Mouse (Mus musculus): ENCODE data around the gene Sbno2. TPM values are rescaled to one million over a fixed set of nuclear protein-coding genes. Genes with fewer than 3 reads are reported as not detected.

Sbno2 gene
- 14.4 and 16.2 TPM in 2 replicates for polyA plus RNA-seq (2015; fragmentation: Nextera tagmentation; extraction: Ambion mirVana)

DNA sequence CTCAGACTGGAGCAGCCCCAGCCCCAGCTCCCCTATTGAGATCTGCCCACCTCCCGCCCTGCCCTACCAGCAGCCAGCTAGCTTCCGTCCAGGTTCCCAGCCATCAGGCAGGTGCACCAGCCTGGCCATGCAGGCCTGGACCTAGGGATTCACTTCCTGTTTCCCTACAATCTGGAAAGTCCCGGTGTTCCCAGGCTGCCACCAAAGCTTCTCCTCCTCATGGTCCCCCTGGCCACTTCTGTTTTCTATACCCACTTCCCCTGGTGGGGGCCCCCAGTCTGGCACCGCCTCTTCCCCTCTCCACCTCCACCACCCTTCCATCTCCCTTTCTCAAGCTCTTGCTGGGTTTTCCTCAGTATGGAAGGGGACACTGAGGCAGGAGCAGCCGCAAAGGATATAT, at the start of gene Sbno2:
TSS of gene Sbno2 (minus strand) at position 112 of the 400 bp plus-strand sequence.
- H3K4me2 ChIP-seq: no peak within 1 kb of the TSS
- WGBS: 75% methylated on average over 5 of the region's 5 CpGs
- H3K4me3 ChIP-seq (replicated peaks): no peak within 1 kb of the TSS

DNA sequence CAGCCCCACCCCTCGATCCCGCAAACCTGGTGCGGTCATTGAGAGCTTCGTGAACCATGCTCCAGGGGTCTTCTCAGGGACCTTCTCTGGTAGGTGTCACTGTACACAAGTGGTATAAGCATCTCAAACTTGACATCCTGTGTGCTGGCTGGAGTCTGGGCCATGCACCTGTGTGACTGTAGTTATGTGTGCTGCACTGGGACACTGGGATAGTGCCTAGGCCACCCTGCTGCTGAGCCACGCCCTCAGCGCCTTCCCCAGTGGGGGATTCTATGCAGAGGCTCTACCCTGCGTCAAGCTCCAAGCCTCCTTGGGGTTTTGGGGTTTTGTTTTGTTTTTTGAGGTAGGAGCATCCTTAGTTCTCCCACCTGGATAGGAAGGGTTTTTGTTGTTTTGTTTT, 49.0 kb upstream of the Sbno2 start:
- Histone ChIP-seq H3K4me1 (peaks cover 79% of the 10 kb centered on the region), H3K9me3 (replicated peaks) (no peaks in the 10 kb centered on the region), H3K27me3 (no peaks in the 10 kb centered on the region), H3K36me3 (peaks cover 66% of the 10 kb centered on the region), H3K4me3 (replicated peaks) (no peak overlapping the region; the same call in 1 of the 2 replicates), H3K27ac (peak overlapping the region; percentile 100), H3K9ac (0 out of 2 replicates have a peak overlapping the region, but pooled peaks have one; percentile 97), H3K4me2 (peak overlapping the region; percentile 77; the same call in 1 of the 2 replicates)
- 82% methylated on average over 7 of the region's 7 CpGs for WGBS
- no peak for ATAC-seq (replicated peaks; ENCODE audit: low FRiP score)

More for the DNA sequence above, at the start of gene Sbno2:
- H3K36me3 ChIP-seq: no peaks in the 10 kb centered on the region
- no peak for ATAC-seq (replicated peaks; ENCODE audit: low FRiP score)
- H3K27ac ChIP-seq: no peak within 1 kb of the TSS
- no peaks in the 10 kb centered on the region for H3K9me3 ChIP-seq (replicated peaks)
- peaks cover 29% of the 10 kb centered on the region for H3K4me1 ChIP-seq
- no peak within 1 kb of the TSS for H3K9ac ChIP-seq
- no peaks in the 10 kb centered on the region for H3K27me3 ChIP-seq

DNA sequence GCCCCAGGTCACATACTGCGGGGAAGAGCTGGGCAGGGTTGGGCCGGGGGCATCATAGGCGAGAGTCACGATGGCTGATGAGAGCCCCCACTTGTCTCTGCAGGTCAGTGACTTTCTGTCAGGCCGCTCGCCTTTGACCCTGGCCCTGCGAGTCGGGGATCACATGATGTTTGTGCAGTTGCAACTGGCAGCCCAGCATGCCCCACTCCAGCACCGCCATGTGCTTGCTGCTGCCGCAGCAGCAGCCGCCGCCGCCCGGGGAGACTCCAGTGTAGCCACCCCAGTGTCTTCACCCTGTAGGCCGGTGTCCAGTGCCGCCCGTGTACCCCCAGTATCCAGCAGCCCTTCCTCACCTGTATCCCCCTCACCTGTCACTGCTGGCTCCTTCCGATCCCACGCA, 48.3 kb upstream of the Sbno2 start:
- Histone ChIP-seq H3K4me2 (peak overlapping the region; percentile 77), H3K4me3 (replicated peaks) (peak overlapping the region; percentile 89), H3K9ac (peak overlapping the region; percentile 97), H3K27me3 (no peaks in the 10 kb centered on the region), H3K9me3 (replicated peaks) (no peaks in the 10 kb centered on the region), H3K36me3 (peaks cover 66% of the 10 kb centered on the region), H3K4me1 (peaks cover 72% of the 10 kb centered on the region), H3K27ac (peak overlapping the region; percentile 100)
- WGBS: 68% methylated on average over 19 of the region's 19 CpGs
- no peak for ATAC-seq (replicated peaks; ENCODE audit: low FRiP score)

DNA sequence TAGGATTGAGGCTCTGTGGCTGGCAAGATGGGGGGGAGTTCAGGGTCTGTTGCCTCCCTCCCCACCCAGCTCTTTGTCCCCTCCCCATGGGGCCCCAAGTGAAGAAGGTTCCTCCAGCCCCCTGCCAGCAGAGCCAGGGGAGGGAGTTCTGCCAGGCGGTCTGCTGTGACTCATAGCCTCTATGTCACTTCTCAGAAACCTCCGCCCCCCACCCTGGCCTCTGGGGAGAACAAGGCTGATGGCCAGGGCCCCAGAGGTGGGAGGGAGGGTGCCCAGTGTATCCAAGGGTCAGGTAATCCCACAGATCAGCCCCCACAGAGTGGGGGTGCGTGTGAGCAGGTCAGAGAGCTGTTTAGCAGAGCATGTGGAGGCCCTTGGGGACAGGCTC, 47.5 kb upstream of the Sbno2 start:
- peak overlapping the region; percentile 89 for H3K4me3 ChIP-seq (replicated peaks)
- peak overlapping the region; percentile 100 for H3K27ac ChIP-seq
- WGBS: 15% methylated on average over 3 of the region's 3 CpGs
- no peaks in the 10 kb centered on the region for H3K27me3 ChIP-seq
- H3K9ac ChIP-seq: peak overlapping the region; percentile 97
- H3K9me3 ChIP-seq (replicated peaks): no peaks in the 10 kb centered on the region
- peaks cover 66% of the 10 kb centered on the region for H3K36me3 ChIP-seq
- peaks cover 66% of the 10 kb centered on the region for H3K4me1 ChIP-seq
- no peak for ATAC-seq (replicated peaks; ENCODE audit: low FRiP score)
- H3K4me2 ChIP-seq: peak overlapping the region; percentile 77

DNA sequence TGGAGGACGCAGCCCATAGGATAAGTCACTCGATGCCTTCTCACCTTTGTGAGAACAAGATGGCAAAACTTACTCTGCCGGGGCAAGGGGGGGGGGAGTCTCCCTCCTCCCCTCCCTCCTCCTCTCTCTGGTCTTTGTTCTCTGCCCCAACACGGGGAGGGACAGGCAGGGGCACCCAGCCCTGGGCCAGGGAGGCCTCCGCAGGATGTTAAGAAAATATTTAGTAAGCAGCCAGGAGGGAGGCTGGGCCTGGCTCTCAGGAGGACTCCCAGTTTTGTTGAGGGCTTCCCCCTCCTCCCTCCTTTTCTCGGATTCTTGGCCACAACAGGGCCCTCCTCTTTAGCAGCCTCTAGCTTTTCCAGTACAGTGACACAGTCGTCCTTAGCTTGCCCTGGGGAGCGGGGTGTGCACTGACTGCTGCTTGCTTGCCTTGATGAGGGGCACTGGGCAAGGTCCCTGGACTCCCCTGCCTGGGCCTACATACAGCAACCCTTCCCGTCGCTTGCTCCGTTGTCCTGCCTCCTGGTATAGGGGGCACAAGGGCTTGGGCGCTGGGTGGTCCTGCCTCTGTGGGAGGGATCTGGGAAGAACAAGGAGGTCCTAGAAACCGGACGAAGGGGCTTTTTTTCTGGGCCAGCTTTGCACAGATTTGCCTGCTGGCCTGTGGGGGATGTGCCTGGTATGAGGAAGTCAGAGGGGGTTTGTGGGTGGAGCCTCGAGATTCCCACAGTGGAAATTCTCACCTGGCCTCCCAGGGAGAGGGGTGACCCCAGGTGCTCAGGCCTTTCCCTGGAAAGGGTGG, 46.9 kb upstream of the Sbno2 start:
- WGBS: 3% methylated on average over 15 of the region's 15 CpGs
- Histone ChIP-seq H3K27me3 (no peaks in the 10 kb centered on the region), H3K27ac (peak overlapping the region; percentile 100), H3K36me3 (peaks cover 62% of the 10 kb centered on the region), H3K9me3 (replicated peaks) (no peaks in the 10 kb centered on the region), H3K9ac (peak overlapping the region; percentile 97), H3K4me1 (peaks cover 67% of the 10 kb centered on the region), H3K4me3 (replicated peaks) (peak overlapping the region; percentile 89), H3K4me2 (peak overlapping the region; percentile 77)
- ATAC-seq (replicated peaks; ENCODE audit: low FRiP score): no peak

DNA sequence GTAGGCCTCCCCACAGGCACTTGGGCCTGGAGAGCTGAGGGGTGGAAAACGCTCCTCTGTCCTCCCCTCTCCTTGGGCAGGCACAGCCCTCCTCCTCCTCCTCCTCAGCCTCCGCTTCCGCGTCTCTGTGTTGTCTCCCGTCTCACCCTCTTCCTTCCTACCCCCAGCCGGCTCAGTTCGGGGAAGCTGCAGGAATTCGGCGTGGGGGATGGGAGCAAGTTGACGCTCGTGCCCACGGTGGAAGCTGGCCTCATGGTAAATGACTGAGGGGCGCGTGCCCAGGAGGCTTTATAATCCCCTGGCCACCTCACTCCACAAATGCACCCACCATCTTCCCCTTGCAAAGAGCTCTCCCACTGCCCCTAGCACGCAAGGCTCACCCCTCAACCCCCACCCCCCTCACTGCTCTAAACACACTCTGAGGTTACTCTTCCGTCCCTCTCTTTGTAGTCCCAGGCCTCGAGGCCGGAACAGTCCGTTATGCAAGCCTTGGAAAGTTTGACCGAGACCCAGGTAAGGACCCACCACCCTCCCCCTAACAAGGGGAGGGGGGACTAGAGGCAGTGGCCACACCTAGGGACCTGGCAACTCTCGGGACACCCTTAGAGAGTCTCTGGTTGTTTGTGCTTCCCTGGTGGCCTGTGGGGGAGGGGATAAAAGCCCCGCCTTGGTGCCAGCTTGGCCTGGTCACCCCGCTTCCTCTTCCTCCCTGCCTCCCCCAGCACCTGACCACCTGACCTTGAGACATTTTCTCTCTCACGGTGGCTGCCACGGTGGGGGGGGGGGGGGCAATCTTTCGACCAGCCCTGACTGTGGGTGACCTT, 46.1 kb upstream of the Sbno2 start:
- H3K4me2 ChIP-seq: peak overlapping the region; percentile 77
- H3K9me3 ChIP-seq (replicated peaks): no peaks in the 10 kb centered on the region
- WGBS: under 1% methylated on average over 26 of the region's 26 CpGs
- peak overlapping the region; percentile 100 for H3K27ac ChIP-seq
- H3K4me1 ChIP-seq: peaks cover 67% of the 10 kb centered on the region
- H3K4me3 ChIP-seq (replicated peaks): peak overlapping the region; percentile 89
- peaks cover 60% of the 10 kb centered on the region for H3K36me3 ChIP-seq
- peak overlapping the region; percentile 97 for H3K9ac ChIP-seq
- ATAC-seq (replicated peaks; ENCODE audit: low FRiP score): no peak
- no peaks in the 10 kb centered on the region for H3K27me3 ChIP-seq

DNA sequence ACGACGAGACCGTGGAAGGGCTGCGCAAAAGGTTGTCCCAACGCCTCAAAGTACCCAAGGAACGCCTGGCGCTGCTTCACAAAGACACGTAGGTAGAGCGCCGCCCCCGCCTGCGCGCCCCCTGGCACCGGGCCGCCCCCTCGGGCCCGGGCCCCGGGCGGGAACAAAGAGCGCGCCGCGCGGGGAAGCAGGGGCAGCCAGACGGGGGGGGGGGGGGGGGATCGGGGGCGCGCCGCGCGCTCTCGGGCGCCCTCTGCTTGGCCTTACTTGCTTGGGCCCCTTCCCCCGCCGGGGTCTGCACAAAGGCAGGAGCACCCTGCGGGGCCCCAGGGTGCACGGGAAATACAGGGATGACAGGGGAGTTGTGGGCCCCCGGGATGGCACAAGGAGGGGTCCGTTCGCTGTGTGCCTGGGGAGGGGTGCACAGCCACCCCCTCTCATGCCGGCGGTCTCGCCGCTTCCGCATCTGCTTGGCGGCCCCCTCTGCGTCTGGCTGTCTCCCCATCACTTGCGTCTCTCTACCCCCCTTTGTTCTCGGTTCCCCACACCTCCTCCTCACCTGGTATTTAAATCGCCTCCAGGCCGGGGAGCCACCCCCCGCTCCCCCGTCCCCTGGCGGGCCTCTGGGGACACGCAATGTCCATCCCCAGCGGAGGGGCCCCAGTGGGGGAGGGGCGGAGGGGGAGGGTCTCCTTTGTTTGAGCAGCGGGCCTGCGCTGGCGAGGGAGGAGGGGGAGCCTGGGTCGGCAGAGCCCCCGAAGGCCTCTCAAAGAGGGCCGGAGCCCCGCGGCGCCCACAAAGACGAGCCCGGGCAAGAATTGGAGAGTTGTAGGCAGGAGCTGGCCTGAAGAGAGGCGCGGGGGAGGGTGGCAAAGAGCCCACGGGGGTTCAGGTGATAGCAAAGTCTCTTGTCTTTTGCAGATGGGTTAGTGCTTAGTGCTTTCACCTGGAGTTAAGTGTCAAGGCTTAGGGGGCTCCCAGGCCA, 45.1 kb upstream of the Sbno2 start:
- peak overlapping the region; percentile 89 for H3K4me3 ChIP-seq (replicated peaks)
- ATAC-seq (replicated peaks; ENCODE audit: low FRiP score): no peak
- H3K27ac ChIP-seq: peak overlapping the region; percentile 100
- no peaks in the 10 kb centered on the region for H3K9me3 ChIP-seq (replicated peaks)
- H3K4me2 ChIP-seq: peak overlapping the region; percentile 77
- under 1% methylated on average over 62 of the region's 71 CpGs for WGBS
- H3K36me3 ChIP-seq: peaks cover 60% of the 10 kb centered on the region
- H3K4me1 ChIP-seq: peaks cover 67% of the 10 kb centered on the region
- no peaks in the 10 kb centered on the region for H3K27me3 ChIP-seq
- H3K9ac ChIP-seq: peak overlapping the region; percentile 97

DNA sequence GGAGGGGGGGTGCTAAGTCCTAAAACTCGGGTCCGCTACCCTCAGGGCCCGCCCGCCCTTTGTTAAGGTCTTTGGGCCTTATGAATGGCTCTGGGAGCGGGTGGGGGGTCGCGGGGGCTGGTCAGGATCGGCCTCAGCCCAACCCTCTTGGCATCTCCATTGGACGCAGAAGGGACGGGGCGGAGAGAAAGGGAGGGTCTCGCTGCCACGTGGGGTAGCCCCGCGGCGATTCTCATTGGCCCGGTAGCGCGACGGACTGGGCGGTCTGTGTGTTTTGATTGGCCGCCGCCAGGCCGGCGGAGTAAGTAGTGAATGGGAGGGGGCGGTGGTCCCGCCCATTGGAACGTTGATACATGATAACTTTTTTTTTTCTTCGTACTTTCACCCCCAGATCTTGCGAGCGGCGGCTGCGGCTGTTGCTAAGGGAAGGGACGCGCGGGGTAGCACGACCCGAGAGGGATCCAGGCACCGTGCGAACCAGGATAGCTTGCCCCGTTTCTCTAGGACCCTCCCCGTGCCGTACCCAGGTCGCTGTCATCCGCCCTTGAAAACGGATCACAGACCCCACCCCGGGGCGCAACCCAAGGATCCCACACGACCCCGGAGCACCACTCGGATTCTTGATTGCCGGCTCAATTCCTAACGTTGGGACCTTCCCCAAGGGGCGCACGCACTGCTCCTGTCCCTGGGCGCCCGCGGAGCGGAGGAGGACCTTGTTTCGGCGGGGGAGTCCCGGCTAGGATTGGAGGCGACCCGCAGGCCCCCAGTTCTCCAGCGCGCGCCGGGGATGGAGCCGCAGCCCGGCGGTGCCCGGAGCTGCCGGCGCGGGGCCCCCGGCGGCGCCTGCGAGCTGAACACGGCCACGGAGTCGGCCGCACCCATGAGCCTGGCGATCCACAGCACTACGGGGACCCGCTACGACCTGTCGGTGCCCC, 44.2 kb upstream of the Sbno2 start:
- peaks cover 60% of the 10 kb centered on the region for H3K36me3 ChIP-seq
- ATAC-seq (replicated peaks; ENCODE audit: low FRiP score): peak; percentile 81

DNA sequence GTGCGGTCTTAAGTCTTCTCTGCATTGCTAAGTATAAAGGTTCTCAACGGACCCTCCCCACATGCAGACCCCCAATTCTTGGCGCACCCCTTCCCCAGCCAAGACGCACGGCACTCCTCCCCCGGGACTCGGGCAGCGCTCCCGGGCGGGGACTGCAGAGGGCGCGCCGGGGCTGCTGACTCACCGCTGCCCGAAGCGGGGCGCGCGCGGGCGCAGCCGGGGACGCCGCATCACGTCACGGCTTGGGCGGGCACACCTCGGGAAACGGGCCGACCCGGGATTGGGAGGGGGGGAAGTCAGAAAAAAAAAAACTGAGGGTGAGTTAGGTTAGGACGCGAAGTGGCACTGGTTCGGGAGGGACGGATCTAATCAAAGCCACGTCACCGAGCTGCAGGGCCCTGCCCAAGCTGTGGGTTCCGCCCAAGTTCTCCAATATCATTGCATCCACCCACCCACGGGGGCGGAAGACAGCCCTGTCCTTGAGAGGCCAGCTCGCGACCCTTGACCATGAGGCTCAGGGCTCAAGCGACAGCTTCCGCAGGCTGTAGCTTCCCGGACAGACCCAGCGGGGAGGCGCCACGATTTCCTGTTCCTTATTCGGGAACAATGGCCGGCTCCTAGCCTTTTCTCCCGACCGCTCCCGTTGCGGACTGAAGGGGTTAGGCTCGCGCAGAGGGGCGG, 43.4 kb upstream of the Sbno2 start:
- peak overlapping the region; percentile 89 for H3K4me3 ChIP-seq (replicated peaks)
- H3K36me3 ChIP-seq: peaks cover 60% of the 10 kb centered on the region
- H3K9ac ChIP-seq: peak overlapping the region; percentile 82
- peak overlapping the region; percentile 100 for H3K27ac ChIP-seq
- no peaks in the 10 kb centered on the region for H3K27me3 ChIP-seq
- ATAC-seq (replicated peaks; ENCODE audit: low FRiP score): peak; percentile 54
- under 1% methylated on average over 57 of the region's 57 CpGs for WGBS
- peak overlapping the region; percentile 77 for H3K4me2 ChIP-seq
- H3K9me3 ChIP-seq (replicated peaks): no peaks in the 10 kb centered on the region
- peaks cover 64% of the 10 kb centered on the region for H3K4me1 ChIP-seq

More for the DNA sequence above, 44.2 kb upstream of the Sbno2 start:
- H3K27me3 ChIP-seq: no peaks in the 10 kb centered on the region
- H3K4me1 ChIP-seq: peaks cover 65% of the 10 kb centered on the region
- H3K27ac ChIP-seq: peak overlapping the region; percentile 100
- no peaks in the 10 kb centered on the region for H3K9me3 ChIP-seq (replicated peaks)
- H3K4me3 ChIP-seq (replicated peaks): peak overlapping the region; percentile 89
- H3K9ac ChIP-seq: peak overlapping the region; percentile 97
- H3K4me2 ChIP-seq: peak overlapping the region; percentile 77
- WGBS: under 1% methylated on average over 87 of the region's 88 CpGs

All from kidney, embryonic 15.5 days (tissue).